Mouse (Mus musculus): Measurements from ENCODE around the gene Mbd4. TPM values are rescaled to one million over a fixed set of nuclear protein-coding genes. Genes with fewer than 3 reads are reported as not detected.

The Mbd4 gene
- polyA plus RNA-seq (2015; fragmentation: Nextera tagmentation; extraction: Ambion mirVana) = 12.6 and 12.9 TPM in 2 replicates

DNA sequence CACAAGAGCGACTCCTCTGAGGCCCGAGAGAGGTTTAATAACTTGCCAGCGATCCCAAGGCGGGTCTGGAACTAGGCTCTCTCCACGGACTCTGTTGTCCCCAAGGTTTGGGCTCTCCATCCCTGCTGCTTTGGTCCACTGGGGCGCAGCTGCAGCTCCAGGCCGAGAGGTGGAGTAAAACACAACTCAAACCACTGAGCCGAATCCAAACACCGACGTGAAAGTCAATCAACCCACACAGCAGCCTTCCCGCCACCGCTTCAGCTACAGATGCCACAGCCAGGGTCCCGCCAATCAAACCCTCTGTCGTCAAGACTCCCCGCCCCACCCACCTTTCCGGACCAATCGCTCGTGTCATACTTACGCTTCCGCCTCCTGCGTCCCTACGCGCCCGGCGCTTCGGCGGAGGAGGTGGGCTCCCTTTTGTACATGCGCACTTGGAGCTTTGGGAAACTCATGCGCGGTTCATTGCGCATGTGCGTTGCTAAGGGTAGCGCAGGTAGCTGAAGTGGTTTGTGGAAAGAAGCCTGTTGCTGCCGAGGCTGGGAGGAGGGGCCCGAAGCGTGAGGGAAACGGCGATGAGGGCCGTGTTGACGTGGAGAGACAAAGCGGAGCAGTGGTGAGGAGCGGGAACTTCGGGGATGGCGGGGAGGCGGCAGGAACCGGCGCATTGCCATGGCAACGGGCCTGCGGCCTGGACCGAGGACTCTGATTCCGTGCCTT, at the start of gene Mbd4, which contains the start of gene Ift122:
Gene Mbd4 (minus strand): TSS at position 281 of the 723 bp plus-strand sequence.
Gene Ift122 (plus strand): TSS at position 380 of the 723 bp plus-strand sequence.
- H3K4me2 ChIP-seq = peak within 1 kb of the TSS; percentile 87
- H3K27ac ChIP-seq (replicated peaks) = peak within 1 kb of the TSS; percentile 84
- H3K4me3 ChIP-seq = peak within 1 kb of the TSS; percentile 56
- no peaks in the 10 kb centered on the region for H3K27me3 ChIP-seq
- H3K9me3 ChIP-seq = no peaks in the 10 kb centered on the region
- ATAC-seq (ENCODE audit: low read depth) = peak; percentile 99
- WGBS = under 1% methylated on average over 51 of the region's 51 CpGs
- peaks cover 16% of the 10 kb centered on the region for H3K36me3 ChIP-seq
- H3K4me1 ChIP-seq (replicated peaks) = peaks cover 23% of the 10 kb centered on the region
- peak within 1 kb of the TSS; percentile 73 for H3K9ac ChIP-seq

DNA sequence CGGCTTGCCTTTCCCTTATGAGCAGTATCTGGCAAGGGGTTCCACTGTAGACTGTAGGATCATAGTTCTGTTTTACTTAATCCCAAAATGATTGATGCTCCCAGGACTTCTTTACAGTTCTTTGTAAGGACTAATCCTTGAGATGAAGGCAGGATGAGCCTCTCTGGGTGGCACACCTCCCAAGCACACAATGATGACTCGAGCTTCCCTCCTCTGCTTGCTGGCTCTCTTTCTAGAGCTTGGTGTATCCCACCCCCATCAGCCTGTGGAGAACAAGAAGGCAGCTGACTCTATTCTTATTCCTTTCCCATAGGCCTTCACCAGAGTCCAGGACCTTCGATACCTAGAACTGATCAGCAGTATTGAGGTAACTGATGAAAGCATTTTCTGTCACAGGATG, 49.4 kb upstream of the Mbd4 start:
- Histone ChIP-seq H3K27me3 (no peaks in the 10 kb centered on the region), H3K36me3 (peaks cover 49% of the 10 kb centered on the region), H3K4me3 (no peak overlapping the region), H3K4me1 (replicated peaks) (peaks cover 9% of the 10 kb centered on the region), H3K9ac (no peak overlapping the region), H3K9me3 (no peaks in the 10 kb centered on the region), H3K27ac (replicated peaks) (no peak overlapping the region), H3K4me2 (no peak overlapping the region)
- no peak for ATAC-seq (ENCODE audit: low read depth)
- WGBS = 87% methylated on average over 3 of the region's 3 CpGs

DNA sequence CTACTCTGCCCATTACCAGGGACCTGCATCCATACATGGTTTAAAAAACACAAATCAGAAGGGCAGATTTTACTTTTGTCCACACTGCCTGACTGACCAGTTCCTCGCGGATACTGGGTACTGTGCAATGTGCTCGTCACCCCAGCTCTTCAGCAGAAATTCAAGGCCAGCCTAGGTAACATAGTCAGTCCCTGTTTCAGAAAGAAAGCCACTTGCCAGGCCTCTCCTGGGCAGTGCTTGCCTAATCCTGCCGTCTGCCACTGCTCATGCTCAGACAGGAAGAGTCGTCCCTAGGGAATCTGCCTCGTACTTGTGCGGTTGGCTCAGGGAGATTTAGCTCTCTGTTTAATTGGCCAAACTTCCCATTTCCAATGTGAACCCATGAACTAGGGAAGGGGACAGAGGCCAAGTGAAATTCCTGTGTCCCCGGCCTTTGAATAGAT, 48.3 kb upstream of the Mbd4 start:
- no peaks in the 10 kb centered on the region for H3K27me3 ChIP-seq
- H3K4me3 ChIP-seq = no peak overlapping the region
- peak overlapping the region; percentile 14; the same call in 1 of the 2 replicates for H3K9ac ChIP-seq
- H3K36me3 ChIP-seq = peaks cover 38% of the 10 kb centered on the region
- H3K27ac ChIP-seq (replicated peaks) = no peak overlapping the region
- no peak overlapping the region for H3K4me2 ChIP-seq
- H3K4me1 ChIP-seq (replicated peaks) = peaks cover 9% of the 10 kb centered on the region
- no peaks in the 10 kb centered on the region for H3K9me3 ChIP-seq
- WGBS = 68% methylated on average over 8 of the region's 8 CpGs
- no peak for ATAC-seq (ENCODE audit: low read depth)

DNA sequence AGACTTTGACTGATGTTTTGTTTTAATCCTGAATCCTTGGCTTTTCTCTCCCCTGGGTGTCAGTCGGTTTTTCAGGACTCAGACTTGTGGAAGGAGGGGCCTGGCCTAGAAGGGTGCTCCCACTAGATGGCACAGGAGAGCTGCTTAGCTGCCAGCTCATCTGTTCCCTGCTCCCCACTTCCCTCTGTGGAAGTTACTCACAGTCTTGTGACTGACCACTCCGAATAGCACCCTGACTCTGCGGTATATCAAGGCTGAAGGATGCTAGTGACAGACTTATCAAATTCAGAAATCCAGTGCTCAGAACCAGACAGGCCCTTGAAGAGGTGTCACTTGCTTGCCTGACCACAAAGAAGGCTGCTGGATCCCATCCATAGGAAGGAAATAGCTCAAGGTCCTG, 47.9 kb upstream of the Mbd4 start:
- H3K27ac ChIP-seq (replicated peaks) = no peak overlapping the region
- H3K9ac ChIP-seq = no peak overlapping the region
- H3K4me3 ChIP-seq = no peak overlapping the region
- no peak overlapping the region for H3K4me2 ChIP-seq
- 31% methylated on average over 3 of the region's 3 CpGs for WGBS
- H3K4me1 ChIP-seq (replicated peaks) = peaks cover 9% of the 10 kb centered on the region
- no peaks in the 10 kb centered on the region for H3K27me3 ChIP-seq
- ATAC-seq (ENCODE audit: low read depth) = peak; percentile 79
- H3K36me3 ChIP-seq = peaks cover 35% of the 10 kb centered on the region
- no peaks in the 10 kb centered on the region for H3K9me3 ChIP-seq

DNA sequence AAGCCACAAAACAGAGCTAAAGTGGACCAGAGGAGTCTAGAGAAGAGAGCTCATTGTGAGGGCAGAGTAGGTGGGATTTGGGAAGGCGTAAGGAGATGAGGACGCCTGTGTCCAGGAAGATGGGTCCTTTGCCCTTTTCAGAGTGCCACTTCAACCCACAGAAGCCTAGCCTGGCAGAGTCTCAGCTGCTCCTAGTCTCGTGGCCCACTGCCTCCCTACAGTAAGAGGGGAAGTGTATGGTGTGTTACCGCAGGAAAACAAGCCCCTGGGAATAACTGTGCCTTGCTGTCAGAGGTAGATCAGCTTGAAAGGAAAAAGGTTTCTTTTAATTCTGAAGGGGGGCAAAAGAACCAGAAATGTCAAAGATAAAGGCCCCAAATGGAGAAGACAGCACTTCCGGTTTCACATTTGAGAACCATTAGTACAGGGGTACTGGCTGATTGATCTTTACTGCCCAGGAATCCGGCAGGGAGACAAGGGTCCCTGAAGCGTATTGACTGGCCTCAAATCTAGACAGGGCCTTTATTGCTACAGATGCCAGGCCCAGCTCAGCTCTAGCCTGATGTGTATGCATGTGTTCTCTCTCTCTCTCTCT, 44.9 kb upstream of the Mbd4 start:
- no peak for ATAC-seq (ENCODE audit: low read depth)
- 81% methylated on average over 7 of the region's 7 CpGs for WGBS
- Histone ChIP-seq H3K4me1 (replicated peaks) (peaks cover 9% of the 10 kb centered on the region), H3K27ac (replicated peaks) (no peak overlapping the region), H3K9ac (no peak overlapping the region), H3K36me3 (peaks cover 24% of the 10 kb centered on the region), H3K4me2 (no peak overlapping the region), H3K27me3 (no peaks in the 10 kb centered on the region), H3K9me3 (no peaks in the 10 kb centered on the region), H3K4me3 (no peak overlapping the region)

DNA sequence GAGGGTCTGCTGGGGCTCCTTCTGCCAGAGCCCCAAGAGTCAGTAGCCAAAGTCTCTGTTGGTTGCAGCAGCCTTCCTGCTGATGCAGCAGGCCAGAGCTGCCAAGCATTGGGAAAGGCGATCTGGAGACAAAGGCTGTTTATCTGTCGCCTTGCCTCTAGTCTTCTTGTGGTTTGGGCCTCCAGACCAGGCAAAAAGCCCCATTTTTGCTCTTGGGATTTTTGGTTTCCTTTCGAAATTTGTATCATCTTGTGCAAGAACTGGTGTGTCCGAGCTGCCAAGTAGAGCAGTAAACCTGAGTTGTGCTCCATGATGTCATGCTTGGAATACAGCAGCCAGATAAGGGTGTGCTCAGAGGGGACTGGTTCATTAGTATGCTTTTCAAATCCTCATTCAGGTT, 43.9 kb upstream of the Mbd4 start:
- no peak overlapping the region for H3K4me3 ChIP-seq
- ATAC-seq (ENCODE audit: low read depth) = no peak
- no peaks in the 10 kb centered on the region for H3K9me3 ChIP-seq
- 82% methylated on average over 4 of the region's 4 CpGs for WGBS
- H3K4me1 ChIP-seq (replicated peaks) = peaks cover 14% of the 10 kb centered on the region
- no peaks in the 10 kb centered on the region for H3K27me3 ChIP-seq
- H3K36me3 ChIP-seq = peaks cover 30% of the 10 kb centered on the region
- no peak overlapping the region for H3K27ac ChIP-seq (replicated peaks)
- H3K4me2 ChIP-seq = no peak overlapping the region
- no peak overlapping the region for H3K9ac ChIP-seq

DNA sequence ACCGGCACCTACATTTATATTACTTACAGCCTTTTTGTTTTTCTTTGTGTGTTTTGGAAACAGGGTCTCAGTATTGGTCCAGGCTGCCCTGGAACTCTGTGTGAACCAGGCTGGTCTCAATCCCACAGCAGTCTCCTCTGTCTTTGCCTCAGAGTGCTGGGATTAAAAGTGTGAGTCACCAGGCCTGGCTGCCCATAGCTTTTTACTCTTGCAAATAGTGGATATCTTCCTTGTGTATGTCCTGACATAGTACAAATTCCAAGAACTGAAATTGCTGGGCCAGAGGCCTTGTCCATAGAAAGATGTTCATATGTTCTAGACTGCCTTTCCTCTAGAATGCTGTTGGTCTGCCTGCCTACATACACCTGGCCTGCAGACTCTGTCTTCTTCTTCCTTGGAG, 43.2 kb upstream of the Mbd4 start:
- Histone ChIP-seq H3K27ac (replicated peaks) (no peak overlapping the region), H3K27me3 (no peaks in the 10 kb centered on the region), H3K4me2 (no peak overlapping the region), H3K36me3 (peaks cover 30% of the 10 kb centered on the region), H3K9me3 (no peaks in the 10 kb centered on the region), H3K4me1 (replicated peaks) (peaks cover 15% of the 10 kb centered on the region), H3K9ac (no peak overlapping the region), H3K4me3 (no peak overlapping the region)
- WGBS = 10% methylated on average over 1 of the region's 1 CpGs
- ATAC-seq (ENCODE audit: low read depth) = no peak

DNA sequence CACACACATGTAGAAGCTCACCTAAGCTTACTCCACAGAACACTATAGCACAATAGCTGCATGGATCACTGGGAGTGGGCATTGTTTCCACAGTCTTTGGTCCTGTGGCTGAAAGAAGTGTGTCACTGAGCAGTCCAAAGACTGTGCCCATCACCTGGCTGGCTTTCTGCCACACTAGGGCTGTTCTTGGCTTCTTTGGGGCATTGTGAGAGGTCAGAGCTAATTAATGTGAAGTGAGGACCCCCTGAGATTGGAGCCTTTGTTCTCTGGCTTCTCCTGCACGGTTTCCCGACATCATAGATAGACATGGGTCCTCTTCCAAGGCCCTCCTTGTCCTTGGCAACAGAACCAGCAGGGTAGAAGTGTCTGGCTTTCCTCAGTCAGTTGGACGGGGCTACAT, 39.2 kb upstream of the Mbd4 start:
- H3K4me3 ChIP-seq = no peak overlapping the region
- H3K4me1 ChIP-seq (replicated peaks) = peaks cover 21% of the 10 kb centered on the region
- no peak for ATAC-seq (ENCODE audit: low read depth)
- no peak overlapping the region for H3K27ac ChIP-seq (replicated peaks)
- H3K9ac ChIP-seq = no peak overlapping the region
- no peaks in the 10 kb centered on the region for H3K27me3 ChIP-seq
- no peak overlapping the region for H3K4me2 ChIP-seq
- WGBS = 67% methylated on average over 3 of the region's 3 CpGs
- no peaks in the 10 kb centered on the region for H3K9me3 ChIP-seq
- H3K36me3 ChIP-seq = peaks cover 42% of the 10 kb centered on the region

DNA sequence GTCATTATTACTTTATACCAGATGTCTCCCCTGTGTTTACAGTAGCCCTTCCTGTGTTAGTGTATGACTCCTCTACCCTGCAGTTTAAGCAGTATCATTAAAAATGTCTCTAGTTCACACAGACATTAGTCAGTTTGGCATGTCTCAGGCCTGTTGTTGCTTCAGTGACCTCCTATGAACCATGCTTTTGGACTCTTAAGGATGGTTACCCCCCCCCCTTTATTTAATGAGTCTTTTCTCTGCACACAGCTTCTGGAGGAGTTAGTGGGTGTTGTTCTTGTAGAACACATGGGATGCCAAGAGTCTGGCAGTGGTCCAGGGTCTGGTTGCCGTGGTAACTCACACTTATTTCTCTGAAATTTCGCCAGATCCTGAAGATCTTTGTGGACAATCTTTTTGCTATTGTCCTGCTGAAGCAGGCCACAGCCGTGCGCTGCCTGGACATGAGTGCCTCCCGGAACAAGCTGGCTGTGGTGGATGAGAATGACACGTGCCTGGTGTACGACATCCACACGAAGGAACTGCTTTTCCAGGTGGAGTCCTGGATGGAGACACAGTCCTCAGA, 38.4 kb upstream of the Mbd4 start:
- H3K27ac ChIP-seq (replicated peaks) = 0 out of 2 replicates have a peak overlapping the region, but pooled peaks have one; percentile 14
- H3K4me3 ChIP-seq = no peak overlapping the region
- H3K36me3 ChIP-seq = peaks cover 50% of the 10 kb centered on the region
- H3K9ac ChIP-seq = no peak overlapping the region
- H3K4me1 ChIP-seq (replicated peaks) = peaks cover 21% of the 10 kb centered on the region
- no peak overlapping the region for H3K4me2 ChIP-seq
- H3K27me3 ChIP-seq = no peaks in the 10 kb centered on the region
- no peaks in the 10 kb centered on the region for H3K9me3 ChIP-seq
- peak; percentile 63; the same call in 1 of the 2 replicates for ATAC-seq (ENCODE audit: low read depth)
- 31% methylated on average over 8 of the region's 8 CpGs for WGBS

DNA sequence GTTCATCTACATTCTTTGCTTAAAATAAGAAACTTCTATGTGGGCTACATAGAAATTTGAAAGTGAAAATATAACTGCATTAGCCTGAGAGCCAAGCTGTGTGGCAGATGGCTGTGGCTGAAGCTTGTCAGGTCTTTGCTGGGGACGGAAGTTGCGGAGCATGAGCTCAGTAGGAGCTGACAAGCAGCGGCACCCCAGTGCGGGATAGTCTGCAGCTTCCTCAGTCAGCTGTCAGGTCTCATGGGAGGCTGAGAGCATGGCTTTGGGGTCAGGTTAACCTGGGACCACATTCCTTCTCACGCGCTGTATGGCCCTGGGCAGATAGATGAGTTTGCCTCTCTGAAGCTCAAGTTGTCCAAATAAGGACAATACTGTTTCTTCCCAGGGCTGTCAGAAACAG, 37.9 kb upstream of the Mbd4 start:
- WGBS = 57% methylated on average over 6 of the region's 6 CpGs
- no peak overlapping the region for H3K4me3 ChIP-seq
- peaks cover 21% of the 10 kb centered on the region for H3K4me1 ChIP-seq (replicated peaks)
- H3K4me2 ChIP-seq = no peak overlapping the region
- H3K36me3 ChIP-seq = peaks cover 52% of the 10 kb centered on the region
- peak overlapping the region; percentile 14; the same call in 1 of the 2 replicates for H3K27ac ChIP-seq (replicated peaks)
- H3K9ac ChIP-seq = no peak overlapping the region
- ATAC-seq (ENCODE audit: low read depth) = peak; percentile 32; the same call in 1 of the 2 replicates
- no peaks in the 10 kb centered on the region for H3K27me3 ChIP-seq
- H3K9me3 ChIP-seq = no peaks in the 10 kb centered on the region

DNA sequence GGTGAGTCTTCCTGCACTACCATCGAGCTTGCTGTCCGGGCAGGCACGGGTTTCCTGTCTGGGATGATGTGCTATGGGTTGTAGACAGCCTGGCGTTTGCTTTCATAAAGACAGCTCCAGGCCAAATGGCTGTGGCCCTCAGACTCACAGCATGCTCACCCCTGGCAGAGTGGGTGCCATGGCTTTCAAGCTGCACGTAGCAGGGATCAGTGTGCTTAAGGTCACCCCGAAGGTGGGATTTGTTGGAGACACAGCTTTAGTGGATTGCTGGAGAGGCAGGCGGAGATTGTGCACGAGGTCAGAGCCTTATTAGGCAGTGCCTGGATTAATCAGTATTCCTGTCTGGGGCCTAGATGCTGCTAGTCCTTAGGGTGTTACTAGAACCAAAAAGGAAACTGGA, 37.4 kb upstream of the Mbd4 start:
- no peak overlapping the region for H3K27ac ChIP-seq (replicated peaks)
- H3K9me3 ChIP-seq = no peaks in the 10 kb centered on the region
- 89% methylated on average over 8 of the region's 8 CpGs for WGBS
- no peak overlapping the region for H3K4me3 ChIP-seq
- ATAC-seq (ENCODE audit: low read depth) = no peak
- H3K4me1 ChIP-seq (replicated peaks) = peaks cover 21% of the 10 kb centered on the region
- H3K9ac ChIP-seq = no peak overlapping the region
- H3K4me2 ChIP-seq = no peak overlapping the region
- H3K36me3 ChIP-seq = peaks cover 57% of the 10 kb centered on the region
- no peaks in the 10 kb centered on the region for H3K27me3 ChIP-seq

DNA sequence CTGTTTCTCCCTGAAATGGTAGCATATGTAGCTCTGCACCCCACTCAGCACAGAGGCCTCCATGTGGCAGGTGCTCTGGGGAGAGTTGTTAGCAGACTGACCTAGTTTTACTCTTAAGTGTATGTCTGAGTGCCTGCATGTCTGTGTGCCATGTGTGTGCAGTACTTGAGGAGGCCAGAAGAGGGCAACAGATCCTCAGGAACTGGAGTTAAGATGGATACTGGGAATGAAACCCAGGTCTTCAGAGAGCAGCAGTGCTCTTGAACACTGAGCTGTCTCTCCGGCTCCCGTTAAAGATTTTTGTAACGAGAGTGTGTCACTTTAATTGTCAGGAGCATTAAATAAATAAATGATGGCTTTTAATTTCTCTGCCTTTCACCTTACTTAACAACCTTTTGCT, 35.1 kb upstream of the Mbd4 start:
- Histone ChIP-seq H3K9ac (no peak overlapping the region), H3K27me3 (no peaks in the 10 kb centered on the region), H3K4me2 (no peak overlapping the region), H3K36me3 (peaks cover 58% of the 10 kb centered on the region), H3K4me1 (replicated peaks) (peaks cover 21% of the 10 kb centered on the region), H3K4me3 (no peak overlapping the region), H3K9me3 (no peaks in the 10 kb centered on the region), H3K27ac (replicated peaks) (no peak overlapping the region)
- 92% methylated on average over 3 of the region's 3 CpGs for WGBS
- no peak for ATAC-seq (ENCODE audit: low read depth)

Measured in neural tube, embryonic 13.5 days (tissue).